Mouse (Mus musculus) thymus, adult 2 months (tissue): ENCODE data around the gene Psmb3.

ENCODE experiments used
- CTCF ChIP-seq: fragments of 200-500 bp; IDR thresholded peaks from 2 replicates; pipeline ENCODE4 v1.5.1; 2012; ENCODE audit warnings: mild to moderate bottlenecking, control low read depth, low read length, moderate library complexity, borderline replicate concordance; ENCODE audit not compliant: control insufficient read depth, poor library complexity, insufficient read depth; ENCODE audit errors: extremely low read depth
- POLR2A ChIP-seq: fragments of 200-500 bp; IDR thresholded peaks from 2 replicates; pipeline ENCODE4 v1.6.1; 2012; ENCODE audit warnings: mild to moderate bottlenecking, low read length, control low read depth, moderate library complexity; ENCODE audit not compliant: control insufficient read depth, poor library complexity, insufficient read depth; ENCODE audit errors: extremely low read depth

DNA sequence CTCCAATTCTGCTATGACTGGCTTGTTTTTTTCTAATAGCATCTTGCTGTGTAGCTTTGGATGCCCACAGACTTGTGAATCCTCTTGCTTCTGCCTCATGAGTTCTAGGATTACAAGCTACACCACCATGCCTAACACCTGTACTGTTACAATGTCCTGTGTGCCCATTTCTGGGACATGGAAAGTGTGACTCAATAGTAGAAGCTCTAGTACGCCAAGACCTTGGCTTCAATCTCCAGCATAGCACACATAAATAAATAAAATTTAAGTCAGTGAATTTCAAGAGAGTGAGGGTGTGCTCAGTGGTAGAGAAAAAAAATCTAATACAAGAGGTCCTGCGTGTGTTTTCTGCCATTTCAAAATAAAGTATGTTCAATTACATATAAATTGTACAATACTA is 49.0 kb upstream of the Psmb3 start:
- TF ChIP-seq CTCF (no peak), POLR2A (no peak)
